Mouse (Mus musculus) neural tube, embryonic 10.5 days (tissue): Measurements from ENCODE around the gene Nln.

ENCODE experiments used
- DNase-seq: peaks from one replicate; pipeline ENCODE4 v3.0.0-alpha.2; 2017; ENCODE audit warnings: low spot score; ENCODE audit errors: extremely low spot score

Nln gene

GRCm38 (mm10) chr13:104044332-104044731 is 65.1 kb downstream of the Nln start:
- DNase-seq: no peak

- no peak for DNase-seq
Measured at GRCm38 (mm10) chr13:104042738-104043137, 66.7 kb downstream of the Nln start.

- no peak for DNase-seq
Measured at GRCm38 (mm10) chr13:104041481-104041880, 67.9 kb downstream of the Nln start.

- no peak for DNase-seq
Measured at GRCm38 (mm10) chr13:104040950-104041349, 68.5 kb downstream of the Nln start.

GRCm38 (mm10) chr13:104039861-104040260 is 69.6 kb downstream of the Nln start:
- DNase-seq: no peak

- DNase-seq: no peak
Measured at GRCm38 (mm10) chr13:104038891-104039290, 70.5 kb downstream of the Nln start.

- no peak for DNase-seq
Measured at GRCm38 (mm10) chr13:104038358-104038757, 71.1 kb downstream of the Nln start.

GRCm38 (mm10) chr13:104037531-104038290 is 71.7 kb downstream of the Nln start:
- no peak for DNase-seq

- no peak for DNase-seq
Measured at GRCm38 (mm10) chr13:104036494-104037290, 72.7 kb downstream of the Nln start.

- DNase-seq: no peak
Measured at GRCm38 (mm10) chr13:104035651-104036050, 73.8 kb downstream of the Nln start.

GRCm38 (mm10) chr13:104034854-104035253 is 74.6 kb downstream of the Nln start:
- DNase-seq: no peak

- no peak for DNase-seq
Measured at GRCm38 (mm10) chr13:104032620-104033133, 76.7 kb downstream of the Nln start.

- DNase-seq: no peak
Measured at GRCm38 (mm10) chr13:104031821-104032331, 77.5 kb downstream of the Nln start.

GRCm38 (mm10) chr13:104030956-104031355 is 78.5 kb downstream of the Nln start:
- DNase-seq: no peak

- no peak for DNase-seq
Measured at GRCm38 (mm10) chr13:104029511-104029910, 79.9 kb downstream of the Nln start.

- DNase-seq: no peak
Measured at GRCm38 (mm10) chr13:104029089-104029488, 80.3 kb downstream of the Nln start.

- no peak for DNase-seq
Measured at GRCm38 (mm10) chr13:104026525-104026924, 82.9 kb downstream of the Nln start.

GRCm38 (mm10) chr13:104025710-104025995 is 83.8 kb downstream of the Nln start:
- no peak for DNase-seq

- DNase-seq: no peak
Measured at GRCm38 (mm10) chr13:104024856-104025709, 84.3 kb downstream of the Nln start.

GRCm38 (mm10) chr13:104024275-104024674 is 85.1 kb downstream of the Nln start:
- DNase-seq: no peak

- no peak for DNase-seq
Measured at GRCm38 (mm10) chr13:104023356-104023911, 86.0 kb downstream of the Nln start.
